Mouse (Mus musculus): ENCODE measurements at regions not wholly inside any gene's neighbourhood (a gene's known extent, or its start where the extent isn't known, plus 50 kb on each side); places are given as distances from the start of the nearest gene placed in this dataset.

DNA sequence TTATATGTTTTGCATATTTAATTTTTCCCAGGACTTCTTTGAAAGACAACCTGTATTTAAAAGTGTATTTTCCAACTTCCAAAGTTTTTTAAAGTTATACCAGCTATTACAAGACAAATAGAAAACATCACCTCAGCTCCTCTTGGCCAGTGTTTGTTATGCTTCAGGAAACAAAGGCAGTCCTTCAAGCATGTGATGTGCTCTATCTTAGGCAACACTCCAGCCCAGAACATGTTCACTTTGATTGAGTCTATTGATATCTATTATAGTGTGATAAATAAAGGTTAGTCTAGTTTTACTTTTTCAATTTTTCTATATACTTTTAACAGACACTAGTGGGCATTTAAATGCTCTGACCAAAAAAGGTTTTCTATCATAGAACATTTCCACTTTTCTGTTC lies 289.9 kb upstream of the Htr2a start:
- no peaks in the 10 kb centered on the region for H3K9me3 ChIP-seq
- H3K36me3 ChIP-seq (replicated peaks): no peaks in the 10 kb centered on the region
- no peak for ATAC-seq (replicated peaks)
- H3K4me1 ChIP-seq: no peaks in the 10 kb centered on the region
- H3K27ac ChIP-seq: no peak overlapping the region
- H3K4me2 ChIP-seq: no peak overlapping the region
- H3K27me3 ChIP-seq (replicated peaks): no peaks in the 10 kb centered on the region
- H3K4me3 ChIP-seq: no peak overlapping the region
- no peak overlapping the region for H3K9ac ChIP-seq

- H3K4me1 ChIP-seq: no peaks in the 10 kb centered on the region
- no peaks in the 10 kb centered on the region for H3K36me3 ChIP-seq (replicated peaks)
- H3K4me3 ChIP-seq: no peak overlapping the region
- no peaks in the 10 kb centered on the region for H3K27me3 ChIP-seq (replicated peaks)
- H3K27ac ChIP-seq: no peak overlapping the region
- WGBS: 48% methylated on average over 1 of the region's 1 CpGs
- ATAC-seq (replicated peaks): no peak
- H3K4me2 ChIP-seq: no peak overlapping the region
- H3K9ac ChIP-seq: no peak overlapping the region
- H3K9me3 ChIP-seq: no peaks in the 10 kb centered on the region
These were observed 288.4 kb upstream of the Htr2a start for GRCm38 (mm10) chr14:74352286-74352685.

- no peak for ATAC-seq (replicated peaks)
- H3K9ac ChIP-seq: no peak overlapping the region
- H3K36me3 ChIP-seq (replicated peaks): no peaks in the 10 kb centered on the region
- no peak overlapping the region for H3K4me2 ChIP-seq
- no peak overlapping the region for H3K27ac ChIP-seq
- H3K4me3 ChIP-seq: no peak overlapping the region
- H3K27me3 ChIP-seq (replicated peaks): no peaks in the 10 kb centered on the region
- H3K9me3 ChIP-seq: no peaks in the 10 kb centered on the region
- no peaks in the 10 kb centered on the region for H3K4me1 ChIP-seq
- 83% methylated on average over 5 of the region's 5 CpGs for WGBS
These were observed 281.8 kb upstream of the Htr2a start for GRCm38 (mm10) chr14:74358730-74359444.

GRCm38 (mm10) chr14:74359663-74360552 lies 280.7 kb upstream of the Htr2a start:
- H3K9me3 ChIP-seq: no peaks in the 10 kb centered on the region
- no peak overlapping the region for H3K27ac ChIP-seq
- H3K9ac ChIP-seq: no peak overlapping the region
- H3K4me1 ChIP-seq: no peaks in the 10 kb centered on the region
- H3K4me2 ChIP-seq: no peak overlapping the region
- H3K4me3 ChIP-seq: no peak overlapping the region
- no peak for ATAC-seq (replicated peaks)
- WGBS: 36% methylated on average over 12 of the region's 12 CpGs
- H3K36me3 ChIP-seq (replicated peaks): no peaks in the 10 kb centered on the region
- no peaks in the 10 kb centered on the region for H3K27me3 ChIP-seq (replicated peaks)

DNA sequence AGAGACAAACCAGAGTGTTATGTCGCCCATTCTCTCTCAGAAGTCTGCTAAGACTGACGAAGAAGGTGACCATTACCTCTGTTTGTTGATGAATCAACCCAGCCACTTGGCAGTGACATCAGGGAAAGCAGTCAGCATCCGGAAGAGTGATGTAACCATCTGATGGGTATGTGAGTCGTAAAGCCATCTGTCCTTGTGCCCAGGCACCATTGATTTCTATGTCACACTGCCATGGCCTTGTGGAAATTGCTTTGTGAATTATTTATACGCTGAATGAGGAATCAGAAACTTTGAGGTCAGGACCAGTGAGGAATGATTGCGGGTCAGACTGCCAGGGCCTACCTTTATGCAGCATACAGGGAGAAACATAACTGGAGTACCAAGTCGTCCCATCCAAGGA lies 256.2 kb upstream of the Htr2a start:
- Histone ChIP-seq H3K27me3 (replicated peaks) (no peaks in the 10 kb centered on the region), H3K4me3 (no peak overlapping the region), H3K4me1 (no peaks in the 10 kb centered on the region), H3K9ac (no peak overlapping the region), H3K9me3 (no peaks in the 10 kb centered on the region), H3K36me3 (replicated peaks) (no peaks in the 10 kb centered on the region), H3K4me2 (no peak overlapping the region), H3K27ac (no peak overlapping the region)
- WGBS: 82% methylated on average over 7 of the region's 7 CpGs
- no peak for ATAC-seq (replicated peaks)

- H3K4me2 ChIP-seq: no peak overlapping the region
- no peak overlapping the region for H3K27ac ChIP-seq
- no peak overlapping the region for H3K4me3 ChIP-seq
- H3K36me3 ChIP-seq (replicated peaks): no peaks in the 10 kb centered on the region
- ATAC-seq (replicated peaks): no peak
- H3K4me1 ChIP-seq: no peaks in the 10 kb centered on the region
- H3K9me3 ChIP-seq: no peaks in the 10 kb centered on the region
- H3K9ac ChIP-seq: no peak overlapping the region
- 81% methylated on average over 2 of the region's 2 CpGs for WGBS
- no peaks in the 10 kb centered on the region for H3K27me3 ChIP-seq (replicated peaks)
These were observed 248.2 kb upstream of the Htr2a start for GRCm38 (mm10) chr14:74392419-74392818.

- H3K9ac ChIP-seq: no peak overlapping the region
- no peak overlapping the region for H3K4me2 ChIP-seq
- no peaks in the 10 kb centered on the region for H3K9me3 ChIP-seq
- no peaks in the 10 kb centered on the region for H3K36me3 ChIP-seq (replicated peaks)
- ATAC-seq (replicated peaks): no peak
- H3K4me3 ChIP-seq: no peak overlapping the region
- 87% methylated on average over 3 of the region's 3 CpGs for WGBS
- no peaks in the 10 kb centered on the region for H3K4me1 ChIP-seq
- H3K27ac ChIP-seq: no peak overlapping the region
- no peaks in the 10 kb centered on the region for H3K27me3 ChIP-seq (replicated peaks)
These were observed 243.4 kb upstream of the Htr2a start for GRCm38 (mm10) chr14:74397202-74397601.

- Histone ChIP-seq H3K4me2 (no peak overlapping the region), H3K27ac (no peak overlapping the region), H3K4me1 (no peaks in the 10 kb centered on the region), H3K27me3 (replicated peaks) (no peaks in the 10 kb centered on the region), H3K9ac (no peak overlapping the region), H3K36me3 (replicated peaks) (no peaks in the 10 kb centered on the region), H3K4me3 (no peak overlapping the region), H3K9me3 (no peaks in the 10 kb centered on the region)
- 58% methylated on average over 1 of the region's 1 CpGs for WGBS
- ATAC-seq (replicated peaks): no peak
These were observed 231.2 kb upstream of the Htr2a start for GRCm38 (mm10) chr14:74409441-74409840.

DNA sequence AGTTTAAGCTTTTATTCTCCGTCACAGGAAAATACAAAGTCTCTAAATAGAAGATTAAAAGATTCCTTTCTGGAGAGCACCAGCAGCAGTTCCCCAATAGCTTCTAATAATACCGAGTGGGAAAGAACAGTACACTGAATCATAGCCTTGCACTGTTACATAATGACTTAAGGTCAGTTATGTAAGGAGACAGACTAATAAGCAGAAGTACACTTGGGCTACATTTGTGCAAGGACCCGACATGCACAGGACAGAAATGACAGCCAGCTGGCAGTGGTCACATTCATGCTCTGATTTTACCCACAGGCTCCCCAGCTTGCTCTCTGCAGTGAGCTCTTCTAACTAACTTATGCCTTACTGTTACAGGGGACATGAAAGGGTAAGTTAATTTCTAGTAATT lies 212.4 kb upstream of the Htr2a start:
- no peaks in the 10 kb centered on the region for H3K4me1 ChIP-seq
- H3K27ac ChIP-seq: no peak overlapping the region
- no peak overlapping the region for H3K4me2 ChIP-seq
- H3K4me3 ChIP-seq: no peak overlapping the region
- no peaks in the 10 kb centered on the region for H3K36me3 ChIP-seq (replicated peaks)
- 67% methylated on average over 3 of the region's 3 CpGs for WGBS
- no peaks in the 10 kb centered on the region for H3K27me3 ChIP-seq (replicated peaks)
- no peak overlapping the region for H3K9ac ChIP-seq
- ATAC-seq (replicated peaks): no peak
- no peaks in the 10 kb centered on the region for H3K9me3 ChIP-seq

- H3K4me3 ChIP-seq: no peak overlapping the region
- H3K9me3 ChIP-seq: no peaks in the 10 kb centered on the region
- no peak for ATAC-seq (replicated peaks)
- H3K9ac ChIP-seq: no peak overlapping the region
- 15% methylated on average over 2 of the region's 2 CpGs for WGBS
- H3K4me1 ChIP-seq: no peaks in the 10 kb centered on the region
- no peak overlapping the region for H3K27ac ChIP-seq
- H3K36me3 ChIP-seq (replicated peaks): no peaks in the 10 kb centered on the region
- H3K27me3 ChIP-seq (replicated peaks): no peaks in the 10 kb centered on the region
- H3K4me2 ChIP-seq: no peak overlapping the region
These were observed 176.5 kb upstream of the Htr2a start for GRCm38 (mm10) chr14:74464027-74464682.

GRCm38 (mm10) chr14:74495504-74495903 lies 145.1 kb upstream of the Htr2a start:
- no peak for ATAC-seq (replicated peaks)

GRCm38 (mm10) chr14:74511521-74511920 lies 129.1 kb upstream of the Htr2a start:
- ATAC-seq (replicated peaks): no peak
- 75% methylated on average over 2 of the region's 2 CpGs for WGBS
- H3K4me1 ChIP-seq: no peaks in the 10 kb centered on the region
- no peak overlapping the region for H3K27ac ChIP-seq
- no peak overlapping the region for H3K4me3 ChIP-seq
- H3K4me2 ChIP-seq: no peak overlapping the region
- H3K9me3 ChIP-seq: no peaks in the 10 kb centered on the region
- no peaks in the 10 kb centered on the region for H3K27me3 ChIP-seq (replicated peaks)
- H3K9ac ChIP-seq: no peak overlapping the region
- H3K36me3 ChIP-seq (replicated peaks): no peaks in the 10 kb centered on the region

More at GRCm38 (mm10) chr14:74495504-74495903, 145.1 kb upstream of the Htr2a start:
- Histone ChIP-seq H3K27me3 (replicated peaks) (no peaks in the 10 kb centered on the region), H3K36me3 (replicated peaks) (no peaks in the 10 kb centered on the region), H3K9me3 (no peaks in the 10 kb centered on the region), H3K4me1 (no peaks in the 10 kb centered on the region), H3K27ac (no peak overlapping the region), H3K4me3 (no peak overlapping the region), H3K9ac (no peak overlapping the region), H3K4me2 (no peak overlapping the region)
